Mouse (Mus musculus) gastrocnemius, postnatal 14 days (tissue): ENCODE measurements around the gene Flywch2. TPM values are rescaled to one million over a fixed set of nuclear protein-coding genes. Genes with fewer than 3 reads are reported as not detected.

Source experiments
- DNase-seq: peaks from one replicate; pipeline ENCODE4 v3.0.0; 2021; ENCODE audit warnings: mixed read lengths
- intact Hi-C: fragments of 180-260 bp; cut with DNase I; formaldehyde crosslinking; loops from one replicate; pipeline ENCODE4 v1.15.1; 2025; ENCODE audit warnings: low total_unique reads
- microRNA-seq, 2 experiments: library from miRNA; unstranded; fragments of <30 nt; microRNA quantifications; one replicate each; pipeline ENCODE4 v1.2.0; 2021
- total RNA-seq, 2 experiments: library from RNA; stranded (reverse); gene quantifications; 2 replicates each; pipeline ENCODE4 v1.2.3; 2021

Gene Flywch2
- total RNA-seq, 2 experiments from 2014 or later, result 1.2 to 2.0 TPM

GRCm38 (mm10) chr17:23738836-23739201 lies 47.1 kb downstream of the Flywch2 start:
- no peak for DNase-seq
- intact Hi-C loops, result no loop called here

GRCm38 (mm10) chr17:23737493-23738445 lies 48.1 kb downstream of the Flywch2 start:
- intact Hi-C loops, result no loop called here
- DNase-seq, result no peak

- intact Hi-C loops, result no loop called here
- DNase-seq, result no peak
These were observed 51.5 kb downstream of the Flywch2 start for GRCm38 (mm10) chr17:23734341-23734740.

GRCm38 (mm10) chr17:23730441-23730840 lies 55.4 kb downstream of the Flywch2 start:
- intact Hi-C loops, result no loop called here

More at GRCm38 (mm10) chr17:23730441-23730840, 55.4 kb downstream of the Flywch2 start:
- no peak for DNase-seq

Small RNA genes within 50 kb of the gene (microRNA-seq; reads per million reads assigned to microRNA genes)
- 0 to 0.96 reads per million in 2 experiments for gene Mir5125

Other genes with a start within 250 kb of the Flywch2 start
- gene Zfp213, start 221.8 kb downstream of the Flywch2 start, total RNA-seq, result 1 to 10 TPM; 2.2 to 2.6 TPM
- gene Zfp13, start 186.6 kb downstream of the Flywch2 start, total RNA-seq, result 1 to 10 TPM; 4.9 TPM
- not detected for gene Zscan10, start 185.2 kb downstream of the Flywch2 start, total RNA-seq
- gene Mmp25, start 140.8 kb downstream of the Flywch2 start, total RNA-seq, result under 1 TPM; 0.20 to 0.27 TPM
- not detected for gene Bicdl2, start 125.6 kb downstream of the Flywch2 start, total RNA-seq
- gene Hcfc1r1, start 112.5 kb downstream of the Flywch2 start, total RNA-seq, result 100 to 1,000 TPM; 223 to 235 TPM
- 10 to 100 TPM; 15.8 to 19.1 TPM for gene Thoc6, start 112.2 kb downstream of the Flywch2 start, total RNA-seq
- 10 to 100 TPM; 18.7 to 57.3 TPM for gene Tnfrsf12a, start 108.6 kb downstream of the Flywch2 start, total RNA-seq
- gene Cldn6, start 106.8 kb downstream of the Flywch2 start, total RNA-seq, result not detected
- under 1 TPM; 0.23 to 0.51 TPM for gene Cldn9, start 102.1 kb downstream of the Flywch2 start, total RNA-seq
- under 1 TPM in 1 of 2 experiments, not detected in 1; 0.09 TPM for gene 1520401A03Rik, start 63.3 kb downstream of the Flywch2 start, total RNA-seq
- gene Pkmyt1, start 59.7 kb downstream of the Flywch2 start, total RNA-seq, result 1 to 10 TPM; 2.1 to 2.3 TPM
- 1 to 10 TPM; 5.7 to 9.1 TPM for gene Paqr4, start 45.2 kb downstream of the Flywch2 start, total RNA-seq
- gene Kremen2, start 40.2 kb downstream of the Flywch2 start, total RNA-seq, result not detected
- 10 to 100 TPM; 35.6 to 35.8 TPM for gene Flywch1, start 14.5 kb downstream of the Flywch2 start, total RNA-seq
- gene Srrm2, start 4.5 kb upstream of the Flywch2 start, total RNA-seq, result 100 to 1,000 TPM; 148 to 169 TPM
- gene Elob, start 43.1 kb upstream of the Flywch2 start, total RNA-seq, result 100 to 1,000 TPM; 321 to 328 TPM
- not detected for gene Prss33, start 50.0 kb upstream of the Flywch2 start, total RNA-seq
- not detected for gene Prss32, start 57.8 kb upstream of the Flywch2 start, total RNA-seq
- gene Prss41, start 58.1 kb upstream of the Flywch2 start, total RNA-seq, result under 1 TPM in 1 of 2 experiments, not detected in 1; 0.18 TPM
- not detected for gene Prss21, start 82.0 kb upstream of the Flywch2 start, total RNA-seq
- gene Dcpp1, start 94.8 kb upstream of the Flywch2 start, total RNA-seq, result not detected
- not detected for gene Dcpp2, start 94.8 kb upstream of the Flywch2 start, total RNA-seq
- gene Dcpp3, start 131.4 kb upstream of the Flywch2 start, total RNA-seq, result not detected
- gene Sbp, start 155.6 kb upstream of the Flywch2 start, total RNA-seq, result not detected
- not detected for gene Sbpl, start 169.2 kb upstream of the Flywch2 start, total RNA-seq
- not detected for gene Prss30, start 194.5 kb upstream of the Flywch2 start, total RNA-seq
- not detected for gene Prss22, start 212.0 kb upstream of the Flywch2 start, total RNA-seq